Mouse (Mus musculus): Measurements from ENCODE around the gene Macrod2.

Gene Macrod2

DNA sequence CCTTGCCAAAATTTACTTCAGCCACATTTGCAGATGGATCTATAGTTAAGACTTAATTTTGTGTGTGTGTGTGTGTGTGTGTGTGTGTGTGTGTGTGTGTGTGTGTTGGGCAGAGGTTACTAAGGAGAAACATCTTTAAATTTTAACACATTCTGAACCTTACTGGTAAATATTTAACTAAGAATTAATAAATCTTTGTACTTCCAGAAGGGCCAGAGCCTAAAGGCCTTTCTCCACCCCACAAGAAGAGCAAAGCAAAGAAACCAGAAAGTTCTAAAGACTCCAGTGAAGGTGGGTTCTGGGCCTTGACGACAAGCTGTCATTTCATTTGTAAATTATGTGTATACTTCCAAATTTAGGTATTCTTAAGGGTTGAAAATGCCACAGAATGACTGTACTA is 1822.3 kb downstream of the Macrod2 start:
- DNase-seq (ENCODE audit: low read depth, low spot score), result no peak

DNA sequence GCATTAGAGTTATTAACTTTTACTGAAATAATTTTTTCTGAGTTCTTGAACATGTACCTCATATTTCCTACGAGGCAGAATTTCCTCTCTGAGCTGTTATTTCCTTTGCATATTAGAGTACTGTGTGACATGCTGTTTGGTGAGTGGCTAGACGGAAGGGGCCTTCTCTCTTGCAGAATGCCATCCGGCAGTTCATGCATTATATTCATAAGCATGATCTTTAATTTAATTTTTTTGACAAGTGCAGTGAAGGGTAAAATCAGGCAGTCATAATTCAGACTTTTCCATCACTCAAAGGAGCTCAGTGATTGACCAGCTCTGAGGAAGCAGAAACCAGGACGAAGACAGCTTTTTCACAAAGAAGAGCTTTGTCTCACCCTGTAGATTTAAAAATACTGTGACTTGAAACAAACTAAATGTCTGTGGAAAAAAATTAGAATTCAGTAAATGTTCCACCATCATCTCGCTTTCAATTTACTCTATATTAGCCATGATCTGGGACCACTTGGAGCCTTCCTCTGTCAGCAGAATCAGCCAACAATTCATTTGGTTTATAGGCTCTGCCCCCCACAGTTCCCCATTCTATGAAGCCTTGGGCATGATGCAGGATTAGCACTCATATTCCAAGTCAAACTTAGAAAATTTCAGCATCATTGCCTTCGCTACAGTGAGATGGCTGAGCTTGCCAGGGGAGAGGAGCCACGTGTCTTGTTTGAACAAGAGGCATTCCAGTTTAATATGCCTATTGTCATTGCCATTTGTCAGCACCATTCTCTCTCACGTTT is 1827.2 kb downstream of the Macrod2 start:
- no peak for DNase-seq (ENCODE audit: low read depth, low spot score)

DNA sequence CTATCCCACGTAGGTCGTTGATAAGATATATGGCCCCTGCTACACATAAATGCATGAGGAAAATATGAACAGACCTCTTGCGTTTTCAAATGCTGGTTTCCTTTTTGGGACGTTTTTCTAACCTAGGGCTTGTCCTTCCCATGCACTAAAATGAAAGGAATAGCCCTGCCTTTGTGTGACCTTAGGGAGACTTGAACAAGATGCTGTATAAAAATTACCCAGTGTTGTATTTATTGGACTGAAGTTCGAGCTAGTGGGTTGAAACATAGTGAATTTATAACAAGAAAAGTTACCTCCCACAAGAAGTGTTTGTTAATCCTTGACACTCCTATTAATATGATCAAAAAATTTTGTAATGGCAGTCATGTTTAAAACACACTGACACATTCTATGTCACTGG is 1827.8 kb downstream of the Macrod2 start:
- no peak for DNase-seq (ENCODE audit: low read depth, low spot score)

DNA sequence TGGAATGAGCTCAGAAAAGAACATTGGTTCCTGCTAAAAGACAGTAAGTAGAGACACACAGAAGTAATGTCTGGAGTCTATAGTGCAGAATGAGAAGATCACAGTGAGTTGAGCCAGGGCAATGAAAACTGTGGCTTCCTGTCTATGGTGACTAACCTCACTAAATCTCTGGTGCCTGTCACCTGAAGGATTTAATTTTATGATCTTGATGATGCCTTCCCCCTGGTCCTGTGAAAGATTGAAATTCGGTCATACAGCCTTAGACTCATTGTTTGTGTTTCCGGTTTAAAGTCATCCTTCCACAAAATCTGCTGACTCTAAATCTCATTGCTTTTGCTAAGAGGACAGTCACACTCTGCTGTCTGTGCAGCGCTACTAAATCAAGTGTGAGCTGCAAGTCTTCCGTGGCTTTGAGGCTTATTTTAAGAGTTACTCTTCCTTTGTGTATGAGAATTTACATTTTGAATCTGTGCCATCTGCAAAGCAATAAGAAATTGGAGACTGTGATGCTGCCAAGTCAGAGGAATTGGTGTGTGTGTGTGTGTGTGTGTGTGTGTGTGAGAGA is 1836.0 kb downstream of the Macrod2 start:
- DNase-seq (ENCODE audit: low read depth, low spot score), result no peak

DNA sequence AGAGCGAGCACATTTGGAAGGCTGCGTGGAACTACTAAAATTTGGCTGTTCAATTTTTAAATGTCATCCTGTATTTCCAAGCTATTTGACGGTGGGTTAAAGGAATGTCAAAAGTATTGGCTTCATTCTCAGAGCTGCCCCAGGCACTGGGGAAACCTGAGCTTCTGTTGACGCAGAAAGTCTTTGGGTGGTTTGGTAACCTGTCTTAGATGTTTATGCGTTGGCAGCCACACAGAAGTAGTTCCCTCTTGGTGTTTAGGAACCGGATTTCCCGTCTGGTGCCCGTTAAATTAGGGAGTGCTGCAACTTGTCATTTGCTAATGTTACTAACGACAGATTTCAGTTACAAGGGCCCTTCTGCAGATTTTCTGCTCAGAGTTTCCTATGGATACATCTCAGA is 1837.7 kb downstream of the Macrod2 start:
- no peak for DNase-seq (ENCODE audit: low read depth, low spot score)

DNA sequence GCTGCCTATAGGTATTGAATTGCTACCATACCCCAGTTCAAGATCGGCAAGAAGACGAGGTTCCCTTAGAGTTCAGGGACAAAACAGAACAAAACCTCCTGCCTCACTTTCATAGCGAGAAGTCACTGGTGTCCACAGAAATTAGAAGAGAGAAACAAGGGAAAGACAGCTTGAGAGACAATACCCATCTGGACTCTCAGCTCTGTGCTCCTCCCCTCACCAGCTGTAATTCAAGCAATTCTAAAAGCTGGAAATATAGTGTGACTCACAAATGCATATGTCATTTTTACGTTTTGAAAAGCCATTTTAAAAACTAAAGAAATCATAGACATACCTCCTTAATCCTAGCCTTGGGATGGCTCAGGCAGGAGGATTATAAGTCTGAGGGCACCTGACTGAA is 1848.4 kb downstream of the Macrod2 start:
- DNase-seq (ENCODE audit: low read depth, low spot score), result no peak

DNA sequence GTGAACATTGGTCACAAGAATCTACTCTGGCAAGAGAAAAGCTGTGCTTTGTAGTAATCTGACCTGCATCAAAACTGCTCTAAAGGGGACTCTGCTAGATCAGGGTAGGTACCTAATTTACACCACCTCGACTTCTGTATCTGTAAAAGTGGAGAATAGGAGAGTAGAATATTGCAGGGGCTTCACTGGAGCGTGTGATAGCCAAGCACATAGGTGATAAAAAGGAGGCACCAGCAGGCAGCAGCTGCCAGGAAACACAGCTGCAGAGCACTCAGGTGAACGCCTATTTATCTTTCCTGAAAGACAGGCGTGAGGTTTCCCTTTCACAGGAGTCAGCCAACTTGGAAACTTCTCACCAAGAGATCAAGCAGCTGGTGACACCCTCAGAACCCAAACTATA is 1855.3 kb downstream of the Macrod2 start:
- DNase-seq (ENCODE audit: low read depth, low spot score), result no peak

DNA sequence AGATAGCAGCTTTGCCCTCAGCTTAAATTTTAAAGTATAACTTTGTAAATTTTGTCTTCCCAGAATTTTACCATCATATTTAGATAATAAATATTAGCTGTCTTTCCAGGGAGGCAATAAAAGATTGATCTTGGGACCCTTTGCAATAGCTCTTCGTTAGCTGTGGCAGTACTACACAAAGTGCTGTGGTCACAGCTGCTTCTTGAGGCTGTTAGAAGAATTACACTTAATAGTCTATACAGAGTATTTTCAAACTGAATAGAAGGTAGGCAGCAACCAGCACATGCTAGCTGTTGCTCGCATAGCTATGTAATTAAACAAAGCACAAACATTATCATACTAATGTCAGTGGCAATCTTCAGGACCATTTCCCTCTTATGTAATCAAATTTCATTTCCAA is 1856.4 kb downstream of the Macrod2 start:
- no peak for DNase-seq (ENCODE audit: low read depth, low spot score)

DNA sequence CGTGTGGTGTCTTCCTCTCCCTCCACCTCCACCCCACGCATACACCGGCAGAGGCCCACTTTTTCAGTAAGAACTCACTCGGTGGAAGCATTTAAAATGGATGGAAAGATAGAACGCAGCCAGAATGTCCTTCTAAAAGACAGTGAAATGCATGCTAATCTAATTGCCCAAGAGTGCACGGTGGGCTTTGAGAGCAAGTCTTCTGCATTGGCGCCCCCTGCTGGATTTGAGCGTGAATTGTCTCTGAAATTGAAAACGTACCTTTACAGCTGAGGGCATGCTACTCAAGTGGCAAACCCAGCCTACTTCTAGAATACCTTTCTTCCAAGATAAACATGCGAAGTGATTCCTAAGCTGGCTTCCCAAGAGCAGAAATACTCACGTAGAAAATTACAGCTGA is 1858.8 kb downstream of the Macrod2 start:
- no peak for DNase-seq (ENCODE audit: low read depth, low spot score)

DNA sequence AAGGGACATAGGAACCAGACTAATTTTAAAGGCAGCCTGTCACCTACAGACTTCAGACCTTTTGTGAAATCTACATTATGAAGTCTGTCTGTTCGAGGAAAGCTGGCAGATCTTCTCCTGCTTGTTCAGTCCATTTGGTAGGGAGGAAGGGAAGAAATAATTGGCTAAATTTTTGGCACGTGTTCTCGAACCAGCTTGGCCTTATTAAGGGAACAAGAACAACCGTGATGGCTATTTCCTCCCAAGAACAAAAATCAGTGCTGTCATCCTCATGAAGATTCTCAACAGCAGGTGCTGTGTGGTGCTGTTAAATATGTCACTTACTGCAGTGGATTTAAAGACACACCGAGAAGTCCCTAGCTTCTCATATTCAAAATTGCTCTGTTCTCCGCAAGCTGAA is 1859.5 kb downstream of the Macrod2 start:
- no peak for DNase-seq (ENCODE audit: low read depth, low spot score)

DNA sequence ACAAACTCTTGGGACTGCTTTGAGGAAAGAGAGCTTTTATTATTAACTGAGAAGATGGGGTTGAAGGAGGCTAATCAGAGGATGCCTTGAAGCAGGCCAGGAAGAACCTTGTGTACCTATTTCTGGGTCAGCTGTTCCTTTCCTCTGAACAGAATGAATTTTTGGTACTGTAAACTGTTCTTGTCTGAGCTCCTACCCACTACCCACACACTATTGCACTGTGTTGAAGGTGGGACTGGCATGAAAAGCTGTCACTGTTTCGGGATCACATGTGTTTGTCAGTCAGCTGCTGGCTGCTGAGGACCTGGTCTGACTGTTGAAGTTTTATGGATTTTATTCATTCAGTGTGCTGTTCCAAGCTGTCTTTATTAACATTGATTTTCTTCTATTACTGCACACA is 1862.4 kb downstream of the Macrod2 start:
- no peak for DNase-seq (ENCODE audit: low read depth, low spot score)

DNA sequence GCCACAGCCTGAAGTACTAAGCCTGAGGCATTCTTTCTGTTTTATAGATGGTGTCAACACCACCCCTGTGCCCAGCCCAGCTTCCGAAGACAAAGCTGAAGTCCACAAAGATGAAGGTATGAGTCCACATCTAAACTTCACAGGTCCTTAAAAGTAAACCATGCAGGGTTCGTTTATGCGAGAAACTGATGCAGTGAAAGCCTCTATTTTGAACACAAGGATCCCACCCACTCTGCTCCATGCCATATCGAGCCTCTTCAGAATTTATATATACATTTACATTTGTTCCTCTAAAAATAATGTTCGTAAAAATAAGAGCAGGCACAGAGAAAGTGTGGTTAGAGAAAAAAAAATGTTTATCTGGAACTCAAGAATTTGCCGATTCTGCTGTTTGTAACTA is 1865.9 kb downstream of the Macrod2 start:
- DNase-seq (ENCODE audit: low read depth, low spot score), result no peak

DNA sequence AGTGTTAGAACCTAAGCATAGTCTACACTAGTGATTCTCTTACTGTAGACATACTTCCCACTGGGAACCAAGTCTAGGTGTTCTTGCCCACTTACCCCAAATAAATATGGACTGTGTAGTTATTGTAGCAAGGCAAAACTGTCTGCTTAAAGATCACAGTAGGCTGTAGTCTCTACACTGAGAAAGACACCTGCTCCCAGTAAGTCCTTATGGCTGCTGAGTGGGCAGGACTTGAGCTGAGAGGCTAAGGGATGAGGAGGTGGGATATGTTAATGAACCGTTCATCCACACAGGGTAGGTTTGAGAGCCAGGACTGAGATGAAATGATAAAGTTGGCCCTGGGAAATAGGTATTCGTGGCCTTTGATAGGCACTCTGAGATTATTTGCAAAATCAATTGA is 1869.6 kb downstream of the Macrod2 start:
- no peak for DNase-seq (ENCODE audit: low read depth, low spot score)

DNA sequence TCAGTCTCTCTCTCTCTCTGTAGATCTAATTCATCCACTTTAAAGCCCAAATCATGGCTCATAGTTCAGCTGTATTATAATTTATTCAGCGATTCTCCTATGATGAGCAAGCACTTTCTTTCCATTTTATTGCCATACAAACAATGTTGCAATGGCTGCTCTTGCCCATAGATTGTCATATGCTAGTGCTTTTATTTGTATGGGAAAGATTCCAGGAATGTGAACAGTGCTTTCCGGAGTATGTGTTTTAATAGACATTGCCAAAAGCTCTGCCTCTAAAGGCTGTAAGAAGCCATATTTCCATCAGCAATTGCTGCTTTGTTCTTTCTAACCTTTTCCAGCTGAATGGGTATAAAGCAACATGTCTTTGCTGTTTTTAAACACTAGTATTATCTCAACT is 1872.7 kb downstream of the Macrod2 start:
- no peak for DNase-seq (ENCODE audit: low read depth, low spot score)

DNA sequence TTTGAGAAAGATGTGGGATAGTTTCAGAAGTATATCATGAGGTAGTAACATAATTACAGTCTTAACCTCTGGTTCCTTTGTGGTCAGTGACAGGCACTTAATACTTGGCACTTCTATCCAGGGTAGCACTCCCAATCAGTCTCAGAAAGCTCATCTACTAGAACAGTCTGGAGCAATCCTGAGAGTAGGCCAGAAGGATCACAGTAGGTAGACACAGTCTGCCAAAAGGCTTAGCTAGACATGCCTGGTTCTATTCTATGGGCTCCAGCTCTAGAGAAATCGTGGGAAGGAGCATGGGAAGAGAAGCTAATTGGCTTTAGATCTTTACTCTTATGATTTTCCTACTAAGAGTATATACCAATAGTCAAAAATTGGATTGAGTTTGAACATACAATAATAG is 1891.7 kb downstream of the Macrod2 start:
- DNase-seq (ENCODE audit: low read depth, low spot score), result no peak

DNA sequence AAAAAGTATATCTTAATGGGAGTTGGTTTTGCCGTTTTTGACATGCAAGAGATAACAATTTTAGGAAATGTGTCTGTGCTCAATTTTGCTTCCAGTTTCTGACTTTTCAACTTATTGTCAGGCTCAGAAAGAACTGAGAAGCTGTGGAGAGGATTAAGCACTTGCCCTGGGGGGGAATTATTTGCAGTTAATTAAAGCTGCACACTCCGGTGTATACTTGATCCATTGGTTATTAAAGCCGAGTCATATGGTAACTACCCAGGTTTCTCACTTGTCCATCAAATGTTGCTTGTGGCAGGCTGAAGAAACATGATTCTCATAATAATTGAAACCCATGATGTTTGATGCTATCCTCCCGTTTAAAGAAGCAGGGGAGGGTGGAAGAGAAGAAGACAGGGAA is 1899.7 kb downstream of the Macrod2 start:
- DNase-seq (ENCODE audit: low read depth, low spot score), result no peak

DNA sequence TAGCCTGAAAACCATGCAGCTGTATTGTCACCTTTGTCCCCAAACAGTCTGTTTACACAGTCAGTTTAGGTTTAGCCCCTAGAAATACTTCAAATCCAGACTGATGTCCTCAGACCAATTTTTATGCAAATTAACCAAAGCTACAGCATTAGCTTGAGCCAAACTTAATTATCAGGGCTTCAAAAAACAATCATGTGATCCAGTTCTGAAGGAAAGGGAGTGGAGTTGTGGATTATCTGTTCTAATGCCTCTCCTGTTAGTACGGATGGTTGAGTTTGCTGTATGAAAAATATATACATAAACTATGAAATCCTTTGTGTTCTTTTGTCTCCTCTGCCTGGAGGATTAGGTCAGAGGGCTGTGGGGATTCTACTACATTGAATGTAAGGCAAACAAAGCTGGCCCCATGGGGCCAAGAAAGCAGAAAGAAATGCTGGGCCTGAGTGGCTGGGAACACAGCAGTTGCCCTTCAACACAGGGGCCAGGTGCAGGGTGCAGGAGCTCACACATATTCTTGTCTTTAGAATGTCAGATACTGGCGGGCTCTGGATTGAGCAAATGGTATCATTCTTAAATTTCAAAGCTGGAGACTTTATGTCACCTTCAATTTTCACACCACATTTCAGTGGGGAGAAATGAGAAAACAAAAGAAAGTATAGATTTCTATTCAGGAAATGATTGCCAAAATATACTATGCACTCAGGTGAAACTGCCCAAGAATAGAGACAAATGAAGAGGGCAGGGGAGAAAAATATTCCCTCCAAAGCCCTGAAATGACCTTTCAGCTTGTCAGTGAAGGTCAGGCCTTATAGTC is 1908.2 kb downstream of the Macrod2 start:
- DNase-seq (ENCODE audit: low read depth, low spot score), result no peak

DNA sequence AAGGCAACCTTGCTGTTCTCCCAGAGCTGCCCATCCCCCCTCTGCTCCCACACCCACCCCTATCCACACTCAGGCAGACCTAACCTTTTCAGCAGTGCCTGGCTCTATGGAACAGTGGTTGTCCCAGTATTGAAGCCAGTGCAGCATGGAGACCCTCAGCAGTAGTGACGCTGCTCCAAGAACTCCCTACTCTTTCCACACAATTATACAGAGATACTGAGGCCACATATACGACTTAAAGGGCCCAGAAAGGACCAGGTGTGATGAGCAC is 1908.7 kb downstream of the Macrod2 start:
- DNase-seq (ENCODE audit: low read depth, low spot score), result no peak

DNA sequence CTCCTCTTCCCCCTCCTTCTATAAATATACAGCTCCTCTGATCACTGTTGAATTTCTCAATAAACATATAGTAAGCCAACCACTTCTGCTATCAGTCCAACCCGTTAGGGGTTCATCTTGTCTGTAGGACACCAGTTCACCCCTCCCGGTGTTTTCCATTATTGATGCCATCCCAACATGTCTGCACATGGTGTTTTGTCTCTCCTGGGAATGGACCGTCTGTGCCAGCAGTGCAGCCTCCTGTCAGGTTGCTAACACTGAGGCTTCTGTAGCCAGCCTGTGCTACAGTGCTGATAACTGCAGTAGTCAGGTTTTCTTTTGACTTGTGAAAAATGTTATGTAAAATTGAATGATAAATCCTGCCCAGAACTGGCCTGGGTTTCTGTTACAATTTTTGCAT is 1928.0 kb downstream of the Macrod2 start:
- no peak for DNase-seq (ENCODE audit: low read depth, low spot score)

DNA sequence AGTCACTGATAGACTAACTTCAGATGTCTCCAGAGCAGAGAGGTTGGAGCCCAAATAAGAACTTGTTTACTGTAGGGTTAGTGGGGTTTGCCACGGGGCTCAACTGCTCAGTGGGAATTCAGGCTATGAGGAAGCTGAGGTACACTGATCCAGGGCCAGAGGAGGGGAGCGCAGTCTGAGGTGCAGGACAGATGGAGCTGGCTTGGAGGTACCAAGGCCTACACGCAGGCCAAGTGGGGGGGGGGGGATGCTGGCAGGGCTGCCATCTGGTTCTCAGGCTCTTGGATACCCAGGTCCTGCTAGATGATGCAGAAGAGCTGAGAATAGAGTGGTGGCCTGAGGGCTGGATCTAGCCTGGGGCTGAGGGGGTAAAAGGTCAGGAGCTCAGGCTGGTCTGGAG is 1931.6 kb downstream of the Macrod2 start:
- no peak for DNase-seq (ENCODE audit: low read depth, low spot score)

DNA sequence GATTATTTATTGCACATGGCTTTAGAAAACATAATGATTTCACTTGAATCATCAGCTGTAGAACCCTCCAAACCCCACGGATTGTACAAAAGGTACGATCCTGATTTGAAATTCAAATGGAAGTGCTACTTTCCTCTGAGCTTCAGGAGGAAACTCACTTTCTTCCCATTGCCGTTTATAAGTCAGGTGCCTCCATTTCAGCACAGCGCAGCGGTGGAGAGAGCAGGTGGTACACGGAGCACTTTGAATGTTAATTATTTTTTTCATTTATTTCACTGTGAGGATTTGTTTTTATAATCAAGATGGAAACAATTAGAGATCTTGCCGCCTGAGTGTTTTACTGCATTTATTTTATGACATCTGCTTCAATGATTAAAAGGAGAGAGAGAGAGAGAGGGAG is 1934.7 kb downstream of the Macrod2 start:
- no peak for DNase-seq (ENCODE audit: low read depth, low spot score)

DNA sequence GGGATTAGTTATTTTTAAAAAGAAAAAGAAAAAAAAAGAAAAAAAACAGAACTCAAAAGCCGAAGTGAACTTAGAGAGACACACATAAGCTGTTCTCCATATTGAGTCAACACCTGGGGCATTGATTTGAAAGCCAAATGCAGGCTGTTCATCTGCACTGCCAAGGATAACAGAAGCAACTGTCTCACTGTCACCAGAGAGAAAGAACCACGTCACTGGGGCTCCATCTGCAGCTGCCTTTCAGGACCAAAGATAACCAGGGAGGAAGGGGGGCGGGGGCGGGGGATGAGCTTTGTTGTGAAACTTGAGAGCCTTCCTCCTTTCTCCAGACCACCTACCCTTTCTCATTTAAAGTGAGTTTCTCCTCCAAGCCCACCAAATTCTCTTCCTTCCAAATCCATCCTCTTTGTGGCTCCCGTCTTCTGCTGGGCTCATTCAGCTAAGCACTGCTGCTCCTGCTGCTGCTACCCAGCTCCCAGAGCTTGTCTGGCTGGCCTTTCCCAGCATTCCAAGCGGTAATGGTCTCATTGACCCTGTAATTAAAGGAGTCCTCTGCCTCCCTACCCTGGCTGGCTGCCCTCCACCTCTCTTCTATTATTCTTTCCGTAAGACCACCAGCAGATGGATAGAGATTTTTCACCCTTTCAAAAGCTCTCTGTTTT is 1939.5 kb downstream of the Macrod2 start:
- no peak for DNase-seq (ENCODE audit: low read depth, low spot score)
